Mouse (Mus musculus): ENCODE measurements at regions not wholly inside any gene's neighbourhood (a gene's known extent, or its start where the extent isn't known, plus 50 kb on each side); places are given as distances from the start of the nearest gene placed in this dataset.

- 78% methylated on average over 8 of the region's 8 CpGs for WGBS
Observed at GRCm38 (mm10) chr14:114106786-114107185, 792.4 kb downstream of the Tpm3-rs7 start.

GRCm38 (mm10) chr14:114128491-114128890 is 814.1 kb downstream of the Tpm3-rs7 start:
- 90% methylated on average over 2 of the region's 2 CpGs for WGBS
- H3K9ac ChIP-seq (replicated peaks; ENCODE audit: low read depth, low read length): no peak overlapping the region
- no peak overlapping the region for H3K4me3 ChIP-seq (ENCODE audit: low read depth, low read length)
- H3K9me3 ChIP-seq (ENCODE audit: control insufficient read depth, low read length): no peaks in the 10 kb centered on the region
- no peaks in the 10 kb centered on the region for H3K36me3 ChIP-seq (ENCODE audit: control insufficient read depth, insufficient read depth, low read length)
- no peak overlapping the region for H3K27ac ChIP-seq (ENCODE audit: low read depth, low read length)
- H3K4me2 ChIP-seq (ENCODE audit: low read depth, low read length): no peak overlapping the region
- no peak for ATAC-seq (ENCODE audit: low read depth)
- no peaks in the 10 kb centered on the region for H3K4me1 ChIP-seq (ENCODE audit: control insufficient read depth, insufficient read depth, low read length)
- H3K27me3 ChIP-seq (ENCODE audit: control insufficient read depth, insufficient read depth, low read length): no peaks in the 10 kb centered on the region

More at GRCm38 (mm10) chr14:114106786-114107185, 792.4 kb downstream of the Tpm3-rs7 start:
- H3K9me3 ChIP-seq (ENCODE audit: control insufficient read depth, low read length): no peaks in the 10 kb centered on the region
- no peaks in the 10 kb centered on the region for H3K36me3 ChIP-seq (ENCODE audit: control insufficient read depth, insufficient read depth, low read length)
- no peaks in the 10 kb centered on the region for H3K27me3 ChIP-seq (ENCODE audit: control insufficient read depth, insufficient read depth, low read length)
- no peak overlapping the region for H3K4me3 ChIP-seq (ENCODE audit: low read depth, low read length)
- H3K27ac ChIP-seq (ENCODE audit: low read depth, low read length): no peak overlapping the region
- no peak overlapping the region for H3K4me2 ChIP-seq (ENCODE audit: low read depth, low read length)
- no peak for ATAC-seq (ENCODE audit: low read depth)
- H3K4me1 ChIP-seq (ENCODE audit: control insufficient read depth, insufficient read depth, low read length): no peaks in the 10 kb centered on the region
- no peak overlapping the region for H3K9ac ChIP-seq (replicated peaks; ENCODE audit: low read depth, low read length)

- Histone ChIP-seq H3K4me1 (ENCODE audit: control insufficient read depth, insufficient read depth, low read length) (no peaks in the 10 kb centered on the region), H3K27me3 (ENCODE audit: control insufficient read depth, insufficient read depth, low read length) (no peaks in the 10 kb centered on the region), H3K9me3 (ENCODE audit: control insufficient read depth, low read length) (no peaks in the 10 kb centered on the region), H3K4me2 (ENCODE audit: low read depth, low read length) (no peak overlapping the region), H3K9ac (replicated peaks; ENCODE audit: low read depth, low read length) (no peak overlapping the region), H3K27ac (ENCODE audit: low read depth, low read length) (no peak overlapping the region), H3K4me3 (ENCODE audit: low read depth, low read length) (no peak overlapping the region), H3K36me3 (ENCODE audit: control insufficient read depth, insufficient read depth, low read length) (no peaks in the 10 kb centered on the region)
- 88% methylated on average over 4 of the region's 4 CpGs for WGBS
- no peak for ATAC-seq (ENCODE audit: low read depth)
Observed at GRCm38 (mm10) chr14:114166005-114166404, 851.6 kb downstream of the Tpm3-rs7 start.

GRCm38 (mm10) chr14:114215609-114216008 is 876.4 kb upstream of the Gpc5 start:
- no peaks in the 10 kb centered on the region for H3K4me1 ChIP-seq (ENCODE audit: control insufficient read depth, insufficient read depth, low read length)
- ATAC-seq (ENCODE audit: low read depth): no peak; the same call in 1 of the 2 replicates
- no peaks in the 10 kb centered on the region for H3K9me3 ChIP-seq (ENCODE audit: control insufficient read depth, low read length)
- no peak overlapping the region for H3K27ac ChIP-seq (ENCODE audit: low read depth, low read length)
- H3K27me3 ChIP-seq (ENCODE audit: control insufficient read depth, insufficient read depth, low read length): no peaks in the 10 kb centered on the region
- no peak overlapping the region for H3K4me3 ChIP-seq (ENCODE audit: low read depth, low read length)
- H3K4me2 ChIP-seq (ENCODE audit: low read depth, low read length): no peak overlapping the region
- no peaks in the 10 kb centered on the region for H3K36me3 ChIP-seq (ENCODE audit: control insufficient read depth, insufficient read depth, low read length)
- H3K9ac ChIP-seq (replicated peaks; ENCODE audit: low read depth, low read length): no peak overlapping the region
- WGBS: 79% methylated on average over 5 of the region's 5 CpGs

GRCm38 (mm10) chr14:114220868-114221267 is 871.1 kb upstream of the Gpc5 start:
- H3K9ac ChIP-seq (replicated peaks; ENCODE audit: low read depth, low read length): no peak overlapping the region
- no peak overlapping the region for H3K4me2 ChIP-seq (ENCODE audit: low read depth, low read length)
- no peak overlapping the region for H3K4me3 ChIP-seq (ENCODE audit: low read depth, low read length)
- WGBS: 67% methylated on average over 1 of the region's 1 CpGs
- no peaks in the 10 kb centered on the region for H3K4me1 ChIP-seq (ENCODE audit: control insufficient read depth, insufficient read depth, low read length)
- no peaks in the 10 kb centered on the region for H3K9me3 ChIP-seq (ENCODE audit: control insufficient read depth, low read length)
- no peaks in the 10 kb centered on the region for H3K27me3 ChIP-seq (ENCODE audit: control insufficient read depth, insufficient read depth, low read length)
- H3K36me3 ChIP-seq (ENCODE audit: control insufficient read depth, insufficient read depth, low read length): no peaks in the 10 kb centered on the region
- no peak overlapping the region for H3K27ac ChIP-seq (ENCODE audit: low read depth, low read length)
- no peak for ATAC-seq (ENCODE audit: low read depth)

- H3K4me1 ChIP-seq (ENCODE audit: control insufficient read depth, insufficient read depth, low read length): no peaks in the 10 kb centered on the region
- H3K36me3 ChIP-seq (ENCODE audit: control insufficient read depth, insufficient read depth, low read length): no peaks in the 10 kb centered on the region
- H3K9ac ChIP-seq (replicated peaks; ENCODE audit: low read depth, low read length): no peak overlapping the region
- WGBS: 87% methylated on average over 2 of the region's 2 CpGs
- H3K4me2 ChIP-seq (ENCODE audit: low read depth, low read length): no peak overlapping the region
- no peak for ATAC-seq (ENCODE audit: low read depth)
- no peak overlapping the region for H3K4me3 ChIP-seq (ENCODE audit: low read depth, low read length)
- H3K27ac ChIP-seq (ENCODE audit: low read depth, low read length): no peak overlapping the region
- H3K27me3 ChIP-seq (ENCODE audit: control insufficient read depth, insufficient read depth, low read length): no peaks in the 10 kb centered on the region
- no peaks in the 10 kb centered on the region for H3K9me3 ChIP-seq (ENCODE audit: control insufficient read depth, low read length)
Observed at GRCm38 (mm10) chr14:114230711-114231110, 861.3 kb upstream of the Gpc5 start.

- WGBS: 67% methylated on average over 2 of the region's 2 CpGs
- H3K27ac ChIP-seq (ENCODE audit: low read depth, low read length): no peak overlapping the region
- no peak overlapping the region for H3K9ac ChIP-seq (replicated peaks; ENCODE audit: low read depth, low read length)
- no peaks in the 10 kb centered on the region for H3K9me3 ChIP-seq (ENCODE audit: control insufficient read depth, low read length)
- no peak overlapping the region for H3K4me2 ChIP-seq (ENCODE audit: low read depth, low read length)
- no peaks in the 10 kb centered on the region for H3K36me3 ChIP-seq (ENCODE audit: control insufficient read depth, insufficient read depth, low read length)
- H3K4me3 ChIP-seq (ENCODE audit: low read depth, low read length): no peak overlapping the region
- H3K27me3 ChIP-seq (ENCODE audit: control insufficient read depth, insufficient read depth, low read length): no peaks in the 10 kb centered on the region
- no peak for ATAC-seq (ENCODE audit: low read depth)
- no peaks in the 10 kb centered on the region for H3K4me1 ChIP-seq (ENCODE audit: control insufficient read depth, insufficient read depth, low read length)
Observed at GRCm38 (mm10) chr14:114255037-114255436, 837.0 kb upstream of the Gpc5 start.

- WGBS: 85% methylated on average over 2 of the region's 2 CpGs
- ATAC-seq (ENCODE audit: low read depth): no peak
- Histone ChIP-seq H3K27me3 (ENCODE audit: control insufficient read depth, insufficient read depth, low read length) (no peaks in the 10 kb centered on the region), H3K9me3 (ENCODE audit: control insufficient read depth, low read length) (no peaks in the 10 kb centered on the region), H3K4me1 (ENCODE audit: control insufficient read depth, insufficient read depth, low read length) (no peaks in the 10 kb centered on the region), H3K36me3 (ENCODE audit: control insufficient read depth, insufficient read depth, low read length) (no peaks in the 10 kb centered on the region), H3K9ac (replicated peaks; ENCODE audit: low read depth, low read length) (no peak overlapping the region), H3K27ac (ENCODE audit: low read depth, low read length) (no peak overlapping the region), H3K4me3 (ENCODE audit: low read depth, low read length) (no peak overlapping the region), H3K4me2 (ENCODE audit: low read depth, low read length) (no peak overlapping the region)
Observed at GRCm38 (mm10) chr14:114261657-114262056, 830.4 kb upstream of the Gpc5 start.

GRCm38 (mm10) chr14:114300611-114301010 is 791.4 kb upstream of the Gpc5 start:
- Histone ChIP-seq H3K4me1 (ENCODE audit: control insufficient read depth, insufficient read depth, low read length) (no peaks in the 10 kb centered on the region), H3K9me3 (ENCODE audit: control insufficient read depth, low read length) (no peaks in the 10 kb centered on the region), H3K36me3 (ENCODE audit: control insufficient read depth, insufficient read depth, low read length) (no peaks in the 10 kb centered on the region), H3K4me2 (ENCODE audit: low read depth, low read length) (no peak overlapping the region), H3K4me3 (ENCODE audit: low read depth, low read length) (no peak overlapping the region), H3K27ac (ENCODE audit: low read depth, low read length) (no peak overlapping the region), H3K9ac (replicated peaks; ENCODE audit: low read depth, low read length) (no peak overlapping the region), H3K27me3 (ENCODE audit: control insufficient read depth, insufficient read depth, low read length) (no peaks in the 10 kb centered on the region)
- 92% methylated on average over 6 of the region's 6 CpGs for WGBS
- no peak for ATAC-seq (ENCODE audit: low read depth)

GRCm38 (mm10) chr14:114307479-114307878 is 784.5 kb upstream of the Gpc5 start:
- Histone ChIP-seq H3K9me3 (ENCODE audit: control insufficient read depth, low read length) (no peaks in the 10 kb centered on the region), H3K4me3 (ENCODE audit: low read depth, low read length) (no peak overlapping the region), H3K36me3 (ENCODE audit: control insufficient read depth, insufficient read depth, low read length) (no peaks in the 10 kb centered on the region), H3K27me3 (ENCODE audit: control insufficient read depth, insufficient read depth, low read length) (no peaks in the 10 kb centered on the region), H3K4me2 (ENCODE audit: low read depth, low read length) (no peak overlapping the region), H3K4me1 (ENCODE audit: control insufficient read depth, insufficient read depth, low read length) (no peaks in the 10 kb centered on the region), H3K27ac (ENCODE audit: low read depth, low read length) (no peak overlapping the region), H3K9ac (replicated peaks; ENCODE audit: low read depth, low read length) (no peak overlapping the region)
- 95% methylated on average over 2 of the region's 2 CpGs for WGBS
- no peak for ATAC-seq (ENCODE audit: low read depth)
